Mouse (Mus musculus): ENCODE data around the gene Spag8. TPM values are rescaled to one million over a fixed set of nuclear protein-coding genes. Genes with fewer than 3 reads are reported as not detected.
A peak's percentile ranks its signal among the peaks of the same experiment; 100 is the strongest.

Gene Spag8
- polyA plus RNA-seq, 1 experiment from 2014 or later = 0.47 TPM

- no peak overlapping the region for H3K27ac ChIP-seq
- ATAC-seq (ENCODE audit: insufficient number of reproducible peaks, low FRiP score, low TSS enrichment, low read depth) = no peak
Measured at GRCm38 (mm10) chr4:43640491-43640890, 12.9 kb downstream of the Spag8 start.

GRCm38 (mm10) chr4:43640076-43640475, 13.3 kb downstream of the Spag8 start:
- Histone ChIP-seq H3K36me3 (peaks cover 36% of the 10 kb centered on the region), H3K4me3 (no peak overlapping the region), H3K27ac (no peak overlapping the region), H3K4me1 (peaks cover 9% of the 10 kb centered on the region), H3K4me2 (no peak overlapping the region), H3K9ac (no peak overlapping the region), H3K27me3 (no peaks in the 10 kb centered on the region), H3K9me3 (no peaks in the 10 kb centered on the region)
- WGBS = 66% methylated on average over 9 of the region's 9 CpGs
- no peak for ATAC-seq (ENCODE audit: insufficient number of reproducible peaks, low FRiP score, low TSS enrichment, low read depth)

More at GRCm38 (mm10) chr4:43640491-43640890, 12.9 kb downstream of the Spag8 start:
- Histone ChIP-seq H3K36me3 (peaks cover 39% of the 10 kb centered on the region), H3K4me2 (no peak overlapping the region), H3K4me3 (no peak overlapping the region), H3K27me3 (no peaks in the 10 kb centered on the region), H3K9ac (no peak overlapping the region), H3K4me1 (peaks cover 7% of the 10 kb centered on the region), H3K9me3 (no peaks in the 10 kb centered on the region)
- 87% methylated on average over 6 of the region's 6 CpGs for WGBS

GRCm38 (mm10) chr4:43636751-43637150, 16.6 kb downstream of the Spag8 start:
- Histone ChIP-seq H3K27me3 (no peaks in the 10 kb centered on the region), H3K4me2 (no peak overlapping the region), H3K27ac (no peak overlapping the region), H3K4me3 (no peak overlapping the region), H3K9me3 (no peaks in the 10 kb centered on the region), H3K36me3 (peaks cover 9% of the 10 kb centered on the region), H3K4me1 (peaks cover 37% of the 10 kb centered on the region), H3K9ac (no peak overlapping the region)
- ATAC-seq (ENCODE audit: insufficient number of reproducible peaks, low FRiP score, low TSS enrichment, low read depth) = no peak
- 66% methylated on average over 6 of the region's 6 CpGs for WGBS

- 86% methylated on average over 7 of the region's 7 CpGs for WGBS
Measured at GRCm38 (mm10) chr4:43634621-43635374, 18.6 kb downstream of the Spag8 start.

GRCm38 (mm10) chr4:43633736-43634135, 19.7 kb downstream of the Spag8 start:
- 88% methylated on average over 2 of the region's 2 CpGs for WGBS

More at GRCm38 (mm10) chr4:43634621-43635374, 18.6 kb downstream of the Spag8 start:
- no peak overlapping the region for H3K9ac ChIP-seq
- no peak for ATAC-seq (ENCODE audit: insufficient number of reproducible peaks, low FRiP score, low TSS enrichment, low read depth)
- H3K9me3 ChIP-seq = no peaks in the 10 kb centered on the region
- peaks cover 51% of the 10 kb centered on the region for H3K4me1 ChIP-seq
- H3K4me2 ChIP-seq = no peak overlapping the region
- H3K36me3 ChIP-seq = no peaks in the 10 kb centered on the region
- H3K4me3 ChIP-seq = no peak overlapping the region
- H3K27ac ChIP-seq = no peak overlapping the region
- no peaks in the 10 kb centered on the region for H3K27me3 ChIP-seq

GRCm38 (mm10) chr4:43633296-43633695, 20.1 kb downstream of the Spag8 start:
- peak overlapping the region; percentile 67 for H3K4me2 ChIP-seq
- ATAC-seq (ENCODE audit: insufficient number of reproducible peaks, low FRiP score, low TSS enrichment, low read depth) = no peak
- H3K4me3 ChIP-seq = peak overlapping the region; percentile 66; the same call in 1 of the 2 replicates
- H3K36me3 ChIP-seq = no peaks in the 10 kb centered on the region
- H3K9me3 ChIP-seq = no peaks in the 10 kb centered on the region
- no peak overlapping the region for H3K9ac ChIP-seq
- 67% methylated on average over 8 of the region's 8 CpGs for WGBS
- peaks cover 52% of the 10 kb centered on the region for H3K4me1 ChIP-seq
- no peaks in the 10 kb centered on the region for H3K27me3 ChIP-seq
- no peak overlapping the region for H3K27ac ChIP-seq

More at GRCm38 (mm10) chr4:43633736-43634135, 19.7 kb downstream of the Spag8 start:
- Histone ChIP-seq H3K4me3 (no peak overlapping the region), H3K9me3 (no peaks in the 10 kb centered on the region), H3K9ac (no peak overlapping the region), H3K27ac (no peak overlapping the region), H3K36me3 (no peaks in the 10 kb centered on the region), H3K4me1 (peaks cover 52% of the 10 kb centered on the region), H3K4me2 (peak overlapping the region; percentile 67; the same call in 1 of the 2 replicates), H3K27me3 (no peaks in the 10 kb centered on the region)
- no peak for ATAC-seq (ENCODE audit: insufficient number of reproducible peaks, low FRiP score, low TSS enrichment, low read depth)

- Histone ChIP-seq H3K9ac (peak overlapping the region; percentile 82), H3K9me3 (no peaks in the 10 kb centered on the region), H3K27ac (peak overlapping the region; percentile 88), H3K27me3 (no peaks in the 10 kb centered on the region), H3K36me3 (no peaks in the 10 kb centered on the region), H3K4me2 (peak overlapping the region; percentile 67), H3K4me1 (peaks cover 52% of the 10 kb centered on the region), H3K4me3 (peak overlapping the region; percentile 66)
- ATAC-seq (ENCODE audit: insufficient number of reproducible peaks, low FRiP score, low TSS enrichment, low read depth) = peak; percentile 24; the same call in 1 of the 2 replicates
- WGBS = 47% methylated on average over 42 of the region's 42 CpGs
Measured at GRCm38 (mm10) chr4:43631956-43632920, 21.2 kb downstream of the Spag8 start.

- Histone ChIP-seq H3K4me3 (peak within 1 kb of the TSS; percentile 66), H3K9me3 (no peaks in the 10 kb centered on the region), H3K9ac (peak within 1 kb of the TSS; percentile 82), H3K4me2 (peak within 1 kb of the TSS; percentile 67), H3K27ac (peak within 1 kb of the TSS; percentile 88), H3K36me3 (no peaks in the 10 kb centered on the region), H3K4me1 (peaks cover 48% of the 10 kb centered on the region), H3K27me3 (no peaks in the 10 kb centered on the region)
- under 1% methylated on average over 34 of the region's 70 CpGs for WGBS
- ATAC-seq (ENCODE audit: insufficient number of reproducible peaks, low FRiP score, low TSS enrichment, low read depth) = peak; percentile 46
Measured at GRCm38 (mm10) chr4:43631046-43631955, 22.1 kb downstream of the Spag8 start, which contains the start of gene Npr2. TSS of gene Npr2 (plus strand) at chr4:43631935.

- peak overlapping the region; percentile 66 for H3K4me3 ChIP-seq
- no peaks in the 10 kb centered on the region for H3K36me3 ChIP-seq
- no peaks in the 10 kb centered on the region for H3K27me3 ChIP-seq
- H3K4me1 ChIP-seq = peaks cover 46% of the 10 kb centered on the region
- H3K9me3 ChIP-seq = no peaks in the 10 kb centered on the region
- 23% methylated on average over 5 of the region's 5 CpGs for WGBS
- no peak overlapping the region for H3K9ac ChIP-seq
- no peak for ATAC-seq (ENCODE audit: insufficient number of reproducible peaks, low FRiP score, low TSS enrichment, low read depth)
- peak overlapping the region; percentile 67 for H3K4me2 ChIP-seq
- H3K27ac ChIP-seq = peak overlapping the region; percentile 88
Measured at GRCm38 (mm10) chr4:43630671-43631045, 22.7 kb downstream of the Spag8 start.

- Histone ChIP-seq H3K27me3 (no peaks in the 10 kb centered on the region), H3K4me1 (peaks cover 43% of the 10 kb centered on the region), H3K4me2 (no peak overlapping the region), H3K4me3 (0 out of 2 replicates have a peak overlapping the region, but pooled peaks have one; percentile 3), H3K9me3 (peaks cover 5% of the 10 kb centered on the region; the same call in 1 of the 2 replicates), H3K27ac (peak overlapping the region; percentile 88), H3K36me3 (no peaks in the 10 kb centered on the region), H3K9ac (no peak overlapping the region)
- WGBS = 6% methylated on average over 5 of the region's 5 CpGs
- ATAC-seq (ENCODE audit: insufficient number of reproducible peaks, low FRiP score, low TSS enrichment, low read depth) = 0 out of 2 replicates have a peak, but pooled peaks have one; percentile 50
Measured at GRCm38 (mm10) chr4:43630030-43630581, 23.3 kb downstream of the Spag8 start.
